Mouse (Mus musculus) midbrain, embryonic 15.5 days (tissue): Measurements from ENCODE around the gene Gm17364. TPM values are rescaled to one million over a fixed set of nuclear protein-coding genes. Genes with fewer than 3 reads are reported as not detected.
"Not testable (repeated sequence)": the region's sequence is repeated elsewhere in the genome, so short reads cannot be mapped to it uniquely, and the experiment has no call there.

Experiments
- ATAC-seq: fragments of 200-750 bp; cut with Nextera tagmentation; replicated peaks from 2 replicates; pipeline ENCODE4 v1.8.0; 2017; ENCODE audit warnings: moderate TSS enrichment
- H3K27ac ChIP-seq: fragments of 300-500 bp; sonication (generic); 2 replicates; pipeline ENCODE4 v1.5.1; 2015; ENCODE audit warnings: mild to moderate bottlenecking, inconsistent platforms
- H3K27me3 ChIP-seq: fragments of 300-500 bp; sonication (generic); replicated peaks from 2 replicates; pipeline ENCODE4 v1.6.1; 2015; ENCODE audit warnings: inconsistent platforms
- H3K36me3 ChIP-seq: fragments of 300-500 bp; sonication (generic); replicated peaks from 2 replicates; pipeline ENCODE4 v1.6.1; 2015; ENCODE audit warnings: inconsistent platforms
- H3K4me1 ChIP-seq: fragments of 300-500 bp; sonication (generic); 2 replicates; pipeline ENCODE4 v1.6.1; 2015; ENCODE audit warnings: inconsistent platforms
- H3K4me2 ChIP-seq: fragments of 300-500 bp; sonication (generic); 2 replicates; pipeline ENCODE4 v1.6.1; 2015; ENCODE audit warnings: inconsistent platforms, mild to moderate bottlenecking, moderate library complexity
- H3K4me3 ChIP-seq: fragments of 300-500 bp; sonication (generic); 2 replicates; pipeline ENCODE4 v1.5.1; 2015; ENCODE audit warnings: mild to moderate bottlenecking, inconsistent platforms
- H3K9ac ChIP-seq: fragments of 300-500 bp; sonication (generic); 2 replicates; pipeline ENCODE4 v1.6.1; 2015; ENCODE audit warnings: mild to moderate bottlenecking, inconsistent platforms
- H3K9me3 ChIP-seq: fragments of 300-500 bp; sonication (generic); 2 replicates; pipeline ENCODE4 v1.6.1; 2016; ENCODE audit warnings: inconsistent platforms
- WGBS: fragments of 180-500 bp; shearing (Covaris S2); methylation state at CpG from one replicate; pipeline ENCODE4 v1.1.7; 2015; ENCODE audit warnings: mixed read lengths; 5-methylcytosine and 5-hydroxymethylcytosine counted together
- polyA plus RNA-seq: library from polyadenylated mRNA; unstranded; fragments of >200 nt; fragmentation: Nextera tagmentation; extraction: Ambion mirVana; gene quantifications from 2 replicates; pipeline ENCODE4 v1.2.1, GENCODE M21; 2015

Gm17364 gene
- polyA plus RNA-seq, 1 experiment from 2014 or later: not detected

GRCm38 (mm10) chr13:41283256-41283655 lies 9.5 kb upstream of the Gm17364 start:
- Histone ChIP-seq H3K4me1 (no peaks in the 10 kb centered on the region), H3K27ac (no peak overlapping the region), H3K27me3 (no peaks in the 10 kb centered on the region), H3K4me2 (no peak overlapping the region), H3K36me3 (no peaks in the 10 kb centered on the region), H3K9me3 (no peaks in the 10 kb centered on the region), H3K9ac (no peak overlapping the region), H3K4me3 (no peak overlapping the region)
- no peak for ATAC-seq
- 26% methylated on average over 5 of the region's 5 CpGs for WGBS

- no peak overlapping the region for H3K27ac ChIP-seq
- H3K4me3 ChIP-seq: no peak overlapping the region
- ATAC-seq: no peak
- H3K9ac ChIP-seq: no peak overlapping the region
- no peaks in the 10 kb centered on the region for H3K9me3 ChIP-seq
- no peaks in the 10 kb centered on the region for H3K36me3 ChIP-seq
- no peaks in the 10 kb centered on the region for H3K4me1 ChIP-seq
- no peak overlapping the region for H3K4me2 ChIP-seq
- 78% methylated on average over 5 of the region's 5 CpGs for WGBS
- H3K27me3 ChIP-seq: no peaks in the 10 kb centered on the region
These were observed 6.9 kb upstream of the Gm17364 start for GRCm38 (mm10) chr13:41280696-41281095.

GRCm38 (mm10) chr13:41267827-41268408 lies 5.9 kb downstream of the Gm17364 start:
- no peak overlapping the region for H3K4me3 ChIP-seq
- WGBS: 25% methylated on average over 7 of the region's 7 CpGs

GRCm38 (mm10) chr13:41263304-41264006 lies 10.3 kb downstream of the Gm17364 start:
- Histone ChIP-seq H3K4me1 (no peaks in the 10 kb centered on the region), H3K27me3 (no peaks in the 10 kb centered on the region), H3K9ac (no peak overlapping the region), H3K4me2 (no peak overlapping the region), H3K27ac (no peak overlapping the region), H3K9me3 (no peaks in the 10 kb centered on the region), H3K4me3 (no peak overlapping the region), H3K36me3 (no peaks in the 10 kb centered on the region)
- no peak for ATAC-seq
- 84% methylated on average over 5 of the region's 5 CpGs for WGBS

More at GRCm38 (mm10) chr13:41267827-41268408, 5.9 kb downstream of the Gm17364 start:
- H3K9me3 ChIP-seq: no peaks in the 10 kb centered on the region
- H3K9ac ChIP-seq: no peak overlapping the region
- no peak overlapping the region for H3K4me2 ChIP-seq
- H3K4me1 ChIP-seq: no peaks in the 10 kb centered on the region
- no peaks in the 10 kb centered on the region for H3K36me3 ChIP-seq
- no peak overlapping the region for H3K27ac ChIP-seq
- no peak for ATAC-seq
- H3K27me3 ChIP-seq: no peaks in the 10 kb centered on the region

- H3K9ac ChIP-seq, H3K27me3 ChIP-seq, H3K36me3 ChIP-seq, H3K4me2 ChIP-seq, H3K4me1 ChIP-seq, H3K9me3 ChIP-seq, ATAC-seq, H3K27ac ChIP-seq, H3K4me3 ChIP-seq: not testable (repeated sequence)
- WGBS: 94% methylated on average over 8 of the region's 8 CpGs
These were observed 12.2 kb downstream of the Gm17364 start for GRCm38 (mm10) chr13:41261617-41262016.

GRCm38 (mm10) chr13:41257851-41258250 lies 15.9 kb downstream of the Gm17364 start:
- Histone ChIP-seq H3K9me3 (no peaks in the 10 kb centered on the region), H3K4me2 (no peak overlapping the region), H3K27me3 (no peaks in the 10 kb centered on the region), H3K27ac (no peak overlapping the region), H3K36me3 (no peaks in the 10 kb centered on the region), H3K4me1 (no peaks in the 10 kb centered on the region), H3K4me3 (no peak overlapping the region), H3K9ac (no peak overlapping the region)
- WGBS: 78% methylated on average over 4 of the region's 4 CpGs
- no peak for ATAC-seq

- H3K36me3 ChIP-seq: no peaks in the 10 kb centered on the region
- H3K9me3 ChIP-seq: no peaks in the 10 kb centered on the region
- no peak overlapping the region for H3K27ac ChIP-seq
- H3K4me1 ChIP-seq: 0 out of 2 replicates have a peak, but pooled peaks cover 4% of the 10 kb centered on the region
- no peak for ATAC-seq
- no peak overlapping the region for H3K9ac ChIP-seq
- H3K4me2 ChIP-seq: no peak overlapping the region
- no peak overlapping the region for H3K4me3 ChIP-seq
- H3K27me3 ChIP-seq: no peaks in the 10 kb centered on the region
- 91% methylated on average over 3 of the region's 3 CpGs for WGBS
These were observed 16.8 kb downstream of the Gm17364 start for GRCm38 (mm10) chr13:41256962-41257361.

- no peak for ATAC-seq
- WGBS: 55% methylated on average over 5 of the region's 5 CpGs
These were observed 17.7 kb downstream of the Gm17364 start for GRCm38 (mm10) chr13:41256126-41256525.

GRCm38 (mm10) chr13:41252736-41253135 lies 21.0 kb downstream of the Gm17364 start:
- Histone ChIP-seq H3K27ac (no peak overlapping the region), H3K27me3 (0 out of 2 replicates have a peak, but pooled peaks cover 3% of the 10 kb centered on the region), H3K36me3 (no peaks in the 10 kb centered on the region), H3K4me2 (no peak overlapping the region), H3K9ac (no peak overlapping the region), H3K4me3 (no peak overlapping the region), H3K4me1 (peaks cover 17% of the 10 kb centered on the region), H3K9me3 (no peaks in the 10 kb centered on the region)
- 90% methylated on average over 7 of the region's 7 CpGs for WGBS
- no peak for ATAC-seq

More at GRCm38 (mm10) chr13:41256126-41256525, 17.7 kb downstream of the Gm17364 start:
- H3K9ac ChIP-seq: no peak overlapping the region
- no peak overlapping the region for H3K4me3 ChIP-seq
- H3K9me3 ChIP-seq: no peaks in the 10 kb centered on the region
- H3K36me3 ChIP-seq: no peaks in the 10 kb centered on the region
- no peak overlapping the region for H3K27ac ChIP-seq
- peaks cover 7% of the 10 kb centered on the region; the same call in 1 of the 2 replicates for H3K4me1 ChIP-seq
- no peak overlapping the region for H3K4me2 ChIP-seq
- no peaks in the 10 kb centered on the region for H3K27me3 ChIP-seq

- Histone ChIP-seq H3K4me1 (peaks cover 17% of the 10 kb centered on the region), H3K9ac (no peak overlapping the region), H3K9me3 (no peaks in the 10 kb centered on the region), H3K36me3 (no peaks in the 10 kb centered on the region), H3K27ac (no peak overlapping the region), H3K27me3 (0 out of 2 replicates have a peak, but pooled peaks cover 4% of the 10 kb centered on the region), H3K4me3 (no peak overlapping the region), H3K4me2 (no peak overlapping the region)
- WGBS: 89% methylated on average over 6 of the region's 6 CpGs
- no peak for ATAC-seq
These were observed 21.6 kb downstream of the Gm17364 start for GRCm38 (mm10) chr13:41252141-41252540.

GRCm38 (mm10) chr13:41251667-41252066 lies 22.1 kb downstream of the Gm17364 start:
- Histone ChIP-seq H3K9me3 (no peaks in the 10 kb centered on the region), H3K27ac (no peak overlapping the region), H3K9ac (no peak overlapping the region), H3K36me3 (no peaks in the 10 kb centered on the region), H3K4me1 (peaks cover 17% of the 10 kb centered on the region), H3K4me2 (no peak overlapping the region), H3K4me3 (no peak overlapping the region), H3K27me3 (0 out of 2 replicates have a peak, but pooled peaks cover 7% of the 10 kb centered on the region)
- 88% methylated on average over 5 of the region's 5 CpGs for WGBS
- no peak for ATAC-seq

- not testable (repeated sequence) for H3K9ac ChIP-seq, H3K9me3 ChIP-seq, H3K27me3 ChIP-seq, ATAC-seq, H3K27ac ChIP-seq, H3K36me3 ChIP-seq
- Histone ChIP-seq H3K4me2 (peak overlapping the region; percentile 59), H3K4me3 (peak overlapping the region; percentile 78; the same call in 1 of the 2 replicates), H3K4me1 (peaks cover 17% of the 10 kb centered on the region)
- 92% methylated on average over 5 of the region's 5 CpGs for WGBS
These were observed 22.5 kb downstream of the Gm17364 start for GRCm38 (mm10) chr13:41251232-41251631.
